Mouse (Mus musculus): ENCODE measurements around the gene Spire2. TPM values are rescaled to one million over a fixed set of nuclear protein-coding genes. Genes with fewer than 3 reads are reported as not detected.

Gene Spire2
- polyA plus RNA-seq (2017; shearing (Covaris generic)): not detected

GRCm38 (mm10) chr8:123332262-123333090, at the start of gene Spire2:
TSS of gene Spire2 (plus strand) at chr8:123332713.

GRCm38 (mm10) chr8:123318467-123318911, 14.0 kb upstream of the Spire2 start, which contains the start of gene Fanca:
TSS of gene Fanca (minus strand) at chr8:123318576.

DNA sequence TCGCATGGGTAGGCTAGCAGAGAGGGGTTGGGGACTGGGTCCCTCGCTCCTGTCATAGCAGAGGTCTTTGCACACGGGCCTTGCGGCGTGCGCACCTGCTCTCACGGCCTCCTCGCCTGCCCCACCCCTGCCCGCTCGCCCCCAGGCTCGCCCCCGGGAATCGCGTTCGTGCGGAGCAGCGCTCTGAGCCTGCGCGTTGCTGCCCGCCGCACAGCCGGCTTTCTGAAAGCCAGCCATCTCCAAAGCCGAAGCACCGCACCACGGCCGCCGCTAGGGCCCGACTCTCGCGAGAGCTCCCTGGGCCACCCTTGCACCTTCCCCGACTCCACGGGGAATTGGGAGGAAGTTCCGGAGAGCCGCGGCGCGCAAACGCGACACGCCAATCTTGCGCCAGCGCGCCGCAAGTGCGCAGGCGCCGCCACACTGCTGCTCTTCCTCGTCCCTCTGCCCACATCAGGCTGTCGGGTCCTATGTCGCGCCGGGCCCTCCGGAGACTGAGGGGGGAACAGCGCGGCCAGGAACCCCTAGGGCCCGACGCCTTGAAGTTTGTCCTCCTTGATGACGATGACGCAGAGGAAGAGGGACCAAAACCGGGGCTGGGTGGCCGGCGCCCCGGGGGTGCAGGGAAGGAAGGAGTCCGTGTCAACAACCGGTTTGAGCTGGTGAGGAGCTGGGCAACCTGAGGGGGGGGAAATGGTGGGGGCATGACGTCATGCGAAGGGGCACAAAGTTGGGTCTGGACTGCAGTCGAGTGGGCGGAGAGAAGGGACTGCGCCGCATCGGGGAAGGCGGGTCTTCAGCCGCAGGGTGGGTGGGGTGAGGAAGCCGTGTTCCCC, 41.1 kb downstream of the Spire2 start, which contains the start of gene Tcf25:
TSS of gene Tcf25 (plus strand) at position 351 of the 836 bp plus-strand sequence.

GRCm38 (mm10) chr8:123406786-123407185, 74.3 kb downstream of the Spire2 start, which contains the start of gene Mc1r:
TSS of gene Mc1r (plus strand) at chr8:123407107.

GRCm38 (mm10) chr8:123411246-123411645, 78.7 kb downstream of the Spire2 start, which contains the start of gene Tubb3:
TSS of gene Tubb3 (plus strand) at chr8:123411424.

Other genes with a start within 250 kb of the Spire2 start
- gene Rpl13, start 230.4 kb upstream of the Spire2 start, polyA plus RNA-seq (2017; shearing (Covaris generic)): 821 TPM
- 1.9 TPM for gene Cpne7, start 215.3 kb upstream of the Spire2 start, polyA plus RNA-seq (2017; shearing (Covaris generic))
- not detected for gene Sult5a1, start 174.4 kb upstream of the Spire2 start, polyA plus RNA-seq (2017; shearing (Covaris generic))
- not detected for gene Dpep1, start 146.5 kb upstream of the Spire2 start, polyA plus RNA-seq (2017; shearing (Covaris generic))
- 266 TPM for gene Chmp1a, start 120.0 kb upstream of the Spire2 start, polyA plus RNA-seq (2017; shearing (Covaris generic))
- gene Spata33, start 119.9 kb upstream of the Spire2 start, polyA plus RNA-seq (2017; shearing (Covaris generic)): not detected
- 27.9 TPM for gene Cdk10, start 107.9 kb upstream of the Spire2 start, polyA plus RNA-seq (2017; shearing (Covaris generic))
- 12.4 TPM for gene Spata2l, start 96.5 kb upstream of the Spire2 start, polyA plus RNA-seq (2017; shearing (Covaris generic))
- 31.9 TPM for gene Zfp276, start 78.5 kb upstream of the Spire2 start, polyA plus RNA-seq (2017; shearing (Covaris generic))
- gene Vps9d1, start 78.4 kb upstream of the Spire2 start, polyA plus RNA-seq (2017; shearing (Covaris generic)): 21.4 TPM
- gene Fanca, start 14.1 kb upstream of the Spire2 start, polyA plus RNA-seq (2017; shearing (Covaris generic)): 13.9 TPM
- 350 TPM for gene Tcf25, start 41.0 kb downstream of the Spire2 start, polyA plus RNA-seq (2017; shearing (Covaris generic))
- not detected for gene Mc1r, start 74.4 kb downstream of the Spire2 start, polyA plus RNA-seq (2017; shearing (Covaris generic))
- gene Tubb3, start 78.7 kb downstream of the Spire2 start, polyA plus RNA-seq (2017; shearing (Covaris generic)): not detected
- gene Def8, start 90.8 kb downstream of the Spire2 start, polyA plus RNA-seq (2017; shearing (Covaris generic)): 17.4 TPM
- 82.0 TPM for gene Afg3l1, start 145.2 kb downstream of the Spire2 start, polyA plus RNA-seq (2017; shearing (Covaris generic))
- 0.35 TPM for gene Dbndd1, start 182.8 kb downstream of the Spire2 start, polyA plus RNA-seq (2017; shearing (Covaris generic))
- 10.0 TPM for gene Gas8, start 186.1 kb downstream of the Spire2 start, polyA plus RNA-seq (2017; shearing (Covaris generic))

All from inflammation-experienced regulatory T-cells, adult 16 weeks (primary cell).